In the genomic region with DNA sequence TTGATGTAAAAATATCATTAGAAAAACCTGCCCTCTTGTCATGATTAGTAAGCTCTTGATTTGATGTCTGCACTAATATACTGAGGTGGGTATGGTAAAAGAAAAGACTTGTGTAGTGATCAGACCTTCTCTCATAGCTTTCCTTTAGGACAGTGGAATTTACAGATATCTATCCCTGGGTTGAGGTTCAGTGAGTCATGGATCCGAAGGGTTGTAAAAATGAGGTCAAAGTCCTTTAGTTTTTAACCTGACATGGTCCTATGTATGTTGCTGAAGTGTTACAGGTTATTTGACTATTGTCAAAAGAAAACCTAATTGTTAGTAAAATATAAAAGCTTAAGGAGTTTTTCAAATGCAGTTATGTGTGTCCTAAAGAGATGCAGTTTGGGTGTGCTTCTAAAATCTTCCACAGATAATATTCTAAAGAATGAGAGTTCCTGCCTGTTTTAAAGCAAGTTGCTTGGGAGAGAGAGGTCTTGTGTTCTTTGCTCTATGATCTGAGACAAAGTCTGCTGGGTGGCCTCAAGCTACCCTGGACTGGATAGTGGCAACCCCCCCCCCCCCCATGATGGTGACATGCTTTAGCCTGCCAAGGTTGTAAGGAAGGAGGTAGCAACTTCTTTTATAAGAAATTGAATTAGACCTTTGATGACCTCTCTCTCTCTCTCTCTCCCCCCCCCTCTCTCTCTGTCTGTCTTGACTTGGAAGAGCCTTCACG, we compare ENCODE assay signal across 24 mouse cellular contexts.
"Had no signal": no experiment of that assay in that cellular context is flagged by ENCODE, and none has a peak within 500 bp of the region (broad histone marks: within the 10 kb centered on the region; RNA-seq: fewer than 3 reads in every experiment).

No protein-coding gene starts in this region.

- H3K36me3 ChIP-seq: heart, embryonic 13.5 days; heart, embryonic 15.5 days; hindbrain, embryonic 13.5 days; hindbrain, embryonic 15.5 days; limb, embryonic 10.5 days; limb, embryonic 12.5 days; liver, embryonic 13.5 days; liver, embryonic 15.5 days had no signal

- H3K4me3 ChIP-seq: heart, adult 2 months; heart, embryonic 13.5 days; heart, embryonic 15.5 days; hindbrain, embryonic 13.5 days; hindbrain, embryonic 15.5 days; layer of hippocampus, adult 2 months; left cerebral cortex, adult 2 months; limb, embryonic 10.5 days; limb, embryonic 12.5 days; liver, embryonic 13.5 days; liver, embryonic 15.5 days had no signal

- DNase-seq: gastrocnemius, postnatal 14 days; gastrocnemius, postnatal 36 days; heart, adult 11 months; heart, adult 2 months; heart, postnatal 14 days; heart, postnatal 36 days; kidney, adult 18-20 months; kidney, postnatal 10 days; kidney, postnatal 25 days; kidney, postnatal 4 days; liver; liver, embryonic 13.5 days had no signal

- H3K4me1 ChIP-seq: heart, embryonic 13.5 days; heart, embryonic 15.5 days; hindbrain, embryonic 13.5 days; hindbrain, embryonic 15.5 days; limb, embryonic 10.5 days; limb, embryonic 12.5 days; liver, embryonic 13.5 days; liver, embryonic 15.5 days had no signal

- H3K27ac ChIP-seq: heart, adult 2 months; heart, embryonic 13.5 days; heart, embryonic 15.5 days; hindbrain, embryonic 13.5 days; hindbrain, embryonic 15.5 days; hindbrain, postnatal 0 days; layer of hippocampus, adult 2 months; left cerebral cortex, adult 2 months; limb, embryonic 10.5 days; limb, embryonic 12.5 days; liver, embryonic 13.5 days; liver, embryonic 15.5 days had no signal

- H3K9me3 ChIP-seq: heart, embryonic 13.5 days; heart, embryonic 15.5 days; hindbrain, embryonic 13.5 days; hindbrain, embryonic 15.5 days; limb, embryonic 10.5 days; limb, embryonic 12.5 days; liver, embryonic 13.5 days; liver, embryonic 15.5 days had no signal

- H3K9ac ChIP-seq: heart, embryonic 13.5 days; heart, embryonic 15.5 days; hindbrain, embryonic 13.5 days; hindbrain, embryonic 15.5 days; limb, embryonic 12.5 days; liver, embryonic 13.5 days; liver, embryonic 15.5 days had no signal

- H3K4me2 ChIP-seq: heart, embryonic 11.5 days; heart, embryonic 13.5 days; heart, embryonic 15.5 days; hindbrain, embryonic 13.5 days; hindbrain, embryonic 15.5 days; limb, embryonic 12.5 days; liver, embryonic 11.5 days; liver, embryonic 13.5 days; liver, embryonic 15.5 days had no signal

- ATAC-seq: hindbrain, postnatal 0 days had no signal

- H3K27me3 ChIP-seq: heart, embryonic 13.5 days; heart, embryonic 15.5 days; hindbrain, embryonic 13.5 days; hindbrain, embryonic 15.5 days; limb, embryonic 12.5 days; liver, embryonic 13.5 days; liver, embryonic 15.5 days had no signal
